Mouse (Mus musculus): ENCODE data around the gene Usp28. TPM values are rescaled to one million over a fixed set of nuclear protein-coding genes. Genes with fewer than 3 reads are reported as not detected.
"Not testable (repeated sequence)": the region's sequence is repeated elsewhere in the genome, so short reads cannot be mapped to it uniquely, and the experiment has no call there.

Usp28 gene
- 10 to 100 TPM; 34.4 to 35.0 TPM for total RNA-seq (2021)
- long read RNA-seq, experiment 1, full-length matches to known transcripts: 2 of 24 reads
- long read RNA-seq, experiment 1, partial matches to known transcripts: 7 of 24 reads
- long read RNA-seq, experiment 1, other reads (novel, unspliced or antisense): 15 of 24 reads
- long read RNA-seq, experiment 2, full-length matches to known transcripts: 2 of 10 reads
- long read RNA-seq, experiment 2, partial matches to known transcripts: 1 of 10 reads
- long read RNA-seq, experiment 2, other reads (novel, unspliced or antisense): 7 of 10 reads

DNA sequence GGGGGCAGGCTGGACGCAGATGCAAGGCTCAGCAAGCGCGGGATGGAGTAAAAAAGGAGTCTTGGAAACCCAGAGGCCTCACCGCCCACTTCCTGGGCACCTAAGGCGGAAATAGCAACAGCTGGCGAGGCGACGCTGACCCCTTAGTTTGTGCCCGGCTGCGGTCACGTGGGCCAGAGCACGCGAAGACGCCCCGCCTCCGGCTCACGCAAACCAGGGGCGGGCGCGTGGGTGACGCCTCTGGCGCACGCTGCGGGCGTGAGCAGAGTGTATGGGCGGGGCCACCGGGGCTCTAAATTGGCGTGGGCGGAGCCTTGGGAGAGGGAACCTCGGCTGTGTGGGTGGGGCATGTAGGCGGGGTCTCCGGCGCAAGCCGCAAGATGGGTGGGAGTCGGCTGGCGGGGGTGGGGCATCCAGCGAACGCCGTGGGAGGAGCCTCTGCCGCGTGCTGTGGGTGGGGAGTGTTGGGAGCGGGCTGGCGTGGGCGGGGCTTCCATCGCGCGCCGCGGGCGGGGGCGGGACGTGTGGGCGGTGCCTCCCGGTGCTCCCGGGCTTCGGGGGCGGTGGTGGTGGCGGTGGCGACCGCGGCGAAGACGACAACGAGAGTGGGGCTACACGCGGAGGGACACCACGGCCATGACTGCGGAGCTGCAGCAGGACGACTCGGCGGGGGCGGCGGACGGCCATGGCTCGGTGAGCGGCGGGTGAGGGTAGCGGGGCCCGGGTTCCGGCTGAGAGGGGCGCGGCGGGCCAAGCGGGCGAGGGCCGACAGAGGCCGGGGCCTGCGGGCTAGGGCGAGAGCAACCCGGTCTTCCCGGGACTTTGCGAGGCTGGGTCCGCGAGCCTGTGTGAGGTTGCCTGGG is at the start of gene Usp28:
TSS of gene Usp28 (plus strand) at position 531 of the 863 bp plus-strand sequence.
- DNase-seq (ENCODE audit: low spot score in 2 of 2): peak; percentile 93 to 94

DNA sequence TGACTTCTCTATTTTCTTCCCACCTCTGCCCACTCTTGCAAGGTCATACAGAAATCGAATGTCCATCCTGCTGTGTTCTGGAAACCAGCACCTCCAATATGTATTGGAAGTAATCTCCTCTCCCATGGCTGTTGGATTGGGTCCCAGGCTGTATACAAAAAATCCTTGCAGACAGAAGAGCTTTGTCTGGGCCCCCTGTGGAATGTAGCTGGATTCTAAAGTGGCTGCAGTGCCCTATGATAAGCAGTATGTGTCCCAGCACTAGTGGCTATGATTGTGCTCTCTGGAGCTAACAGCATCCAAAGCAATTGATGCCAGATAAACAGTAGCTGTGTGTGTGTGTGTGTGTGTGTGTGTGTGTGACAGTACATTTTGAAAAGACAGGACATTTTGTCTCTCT is 42.8 kb upstream of the Usp28 start:
- DNase-seq (ENCODE audit: low spot score in 2 of 2): no peak

DNA sequence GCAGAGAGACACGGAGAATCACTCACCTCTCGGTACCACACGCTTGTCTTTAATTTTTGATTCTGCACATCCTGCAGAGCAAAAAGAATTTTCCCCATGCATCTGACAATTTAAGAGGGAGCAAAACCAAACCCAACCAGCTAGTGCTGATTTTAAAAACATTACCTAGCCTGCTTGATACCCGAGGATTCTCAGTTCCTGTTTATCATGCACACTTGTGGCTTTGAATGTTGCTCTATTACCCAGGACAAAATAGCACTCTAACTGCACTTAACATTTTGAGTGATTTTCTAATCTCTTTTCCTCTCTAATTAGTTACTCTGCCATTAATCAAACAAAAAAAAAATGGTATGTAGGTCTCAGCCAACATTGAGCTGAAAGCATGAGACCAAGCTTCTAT is 37.6 kb upstream of the Usp28 start:
- DNase-seq (ENCODE audit: low spot score in 2 of 2): no peak

- DNase-seq (ENCODE audit: low spot score in 2 of 2): no peak
Measured at GRCm38 (mm10) chr9:48961314-48961713, 23.9 kb upstream of the Usp28 start.

- DNase-seq (ENCODE audit: low spot score in 2 of 2): no peak
Measured at GRCm38 (mm10) chr9:48962131-48962530, 23.0 kb upstream of the Usp28 start.

GRCm38 (mm10) chr9:48964587-48965040 is 20.6 kb upstream of the Usp28 start, which contains the start of gene Htr3b:
TSS of gene Htr3b (minus strand) at chr9:48964990.
- no peak for DNase-seq (ENCODE audit: low spot score in 2 of 2)

- peak; percentile 48 to 73 for DNase-seq (ENCODE audit: low spot score in 2 of 2)
Measured at GRCm38 (mm10) chr9:48972494-48972893, 12.7 kb upstream of the Usp28 start.

DNA sequence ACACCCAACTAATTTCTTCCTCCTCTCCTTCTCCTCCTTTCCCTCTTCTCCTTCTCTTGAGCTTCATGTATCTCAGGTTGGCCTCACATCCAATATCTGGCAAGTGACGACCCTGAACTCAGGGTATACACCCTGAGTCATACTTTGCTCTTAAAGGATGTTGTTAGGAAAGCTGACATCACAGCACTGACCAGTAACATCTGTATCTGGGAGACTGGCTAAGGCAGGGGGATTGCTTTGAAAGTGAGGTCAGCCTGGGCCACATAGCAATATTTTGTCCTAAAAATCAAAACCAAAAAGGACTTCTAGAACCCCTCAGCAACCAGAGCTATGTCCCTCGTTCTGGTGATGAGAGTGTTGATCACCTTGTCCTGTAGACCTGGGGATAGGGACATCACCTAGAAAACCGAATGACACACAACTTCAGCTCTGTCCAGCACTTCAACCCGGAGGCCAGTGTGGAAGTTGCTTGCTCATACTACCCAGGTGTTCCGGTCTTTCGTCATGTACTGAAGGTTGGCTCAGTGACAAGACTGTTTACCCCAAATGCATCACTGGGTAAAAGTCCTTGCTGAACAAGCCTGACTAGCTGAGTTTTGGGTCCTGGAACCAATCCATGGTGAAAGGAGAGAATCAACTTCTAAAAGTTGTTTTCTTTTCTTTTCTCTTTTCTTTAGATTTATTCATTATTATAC is 8.4 kb upstream of the Usp28 start:
- no peak for DNase-seq (ENCODE audit: low spot score in 2 of 2)

- no peak for DNase-seq (ENCODE audit: low spot score in 2 of 2)
Measured at GRCm38 (mm10) chr9:48980371-48980770, 4.8 kb upstream of the Usp28 start.

GRCm38 (mm10) chr9:48980781-48981180 is 4.4 kb upstream of the Usp28 start:
- DNase-seq (ENCODE audit: low spot score in 2 of 2): no peak

DNA sequence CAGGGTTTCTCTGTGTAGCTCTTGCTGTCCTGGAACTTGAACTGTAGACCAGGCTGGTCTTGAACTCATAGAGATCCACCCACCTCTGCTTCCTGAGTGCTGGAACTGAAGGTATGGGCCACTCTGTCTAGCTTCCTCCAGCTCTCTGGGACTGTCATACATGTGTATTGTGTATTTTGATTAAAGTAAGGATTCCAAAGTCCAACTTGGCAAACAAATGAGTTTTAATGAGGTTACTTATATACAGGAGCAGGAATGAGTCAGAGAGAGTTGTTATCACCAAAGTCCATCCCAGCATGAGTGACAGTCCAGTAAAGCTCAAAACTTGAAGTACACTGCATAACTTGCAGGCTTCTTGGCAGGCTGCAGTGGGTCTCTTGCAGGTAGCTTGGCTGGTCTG is 3.3 kb upstream of the Usp28 start:
- no peak for DNase-seq (ENCODE audit: low spot score in 2 of 2)

DNA sequence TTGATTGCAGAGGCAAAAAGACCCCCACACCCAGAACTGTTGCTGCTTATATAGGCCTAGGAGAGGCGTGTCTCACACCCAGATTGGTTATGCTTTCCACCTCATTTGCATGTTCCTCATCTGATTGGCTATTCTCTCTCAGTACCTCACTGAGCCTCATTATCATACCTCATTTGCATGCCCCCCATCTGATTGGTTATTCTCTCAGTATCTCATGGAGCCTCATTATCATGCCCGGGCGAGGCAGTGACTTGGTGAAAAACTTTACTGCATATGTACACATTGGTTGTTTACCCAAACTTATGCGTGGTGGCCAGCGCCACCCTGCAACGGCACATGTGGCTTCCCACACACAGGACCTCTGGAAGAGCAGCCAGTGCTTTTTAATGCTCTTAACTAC is 1.4 kb upstream of the Usp28 start:
- not testable (repeated sequence) for DNase-seq (ENCODE audit: low spot score in 2 of 2)

DNA sequence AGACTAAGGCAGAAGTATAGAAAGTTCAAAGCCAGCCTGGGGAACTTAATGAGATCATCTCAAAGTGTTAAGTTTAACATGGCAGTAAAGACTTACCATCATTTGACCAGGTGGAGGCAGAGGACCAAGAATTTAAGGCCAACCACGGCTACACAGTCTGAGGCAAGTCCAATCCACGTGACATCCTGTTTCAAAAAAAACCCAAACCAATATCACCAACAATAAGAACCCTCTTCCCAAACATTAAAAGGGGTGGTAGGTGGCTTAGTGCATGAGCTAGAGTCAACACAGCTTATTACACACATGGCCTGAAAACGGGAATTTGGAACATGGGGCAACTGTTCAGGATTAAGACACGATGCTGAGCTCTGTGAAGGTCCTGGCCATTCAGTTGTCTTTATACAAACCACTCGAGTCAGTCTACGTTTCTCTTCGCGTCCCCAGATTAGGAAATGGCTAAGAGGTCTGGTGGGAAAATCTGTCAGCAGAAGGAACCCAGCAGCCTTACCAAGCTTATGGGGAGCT is 793 bp upstream of the Usp28 start:
- no peak for DNase-seq (ENCODE audit: low spot score in 2 of 2)

GRCm38 (mm10) chr9:48985708-48986088 is 523 bp downstream of the Usp28 start:
- no peak for DNase-seq (ENCODE audit: low spot score in 2 of 2)

DNA sequence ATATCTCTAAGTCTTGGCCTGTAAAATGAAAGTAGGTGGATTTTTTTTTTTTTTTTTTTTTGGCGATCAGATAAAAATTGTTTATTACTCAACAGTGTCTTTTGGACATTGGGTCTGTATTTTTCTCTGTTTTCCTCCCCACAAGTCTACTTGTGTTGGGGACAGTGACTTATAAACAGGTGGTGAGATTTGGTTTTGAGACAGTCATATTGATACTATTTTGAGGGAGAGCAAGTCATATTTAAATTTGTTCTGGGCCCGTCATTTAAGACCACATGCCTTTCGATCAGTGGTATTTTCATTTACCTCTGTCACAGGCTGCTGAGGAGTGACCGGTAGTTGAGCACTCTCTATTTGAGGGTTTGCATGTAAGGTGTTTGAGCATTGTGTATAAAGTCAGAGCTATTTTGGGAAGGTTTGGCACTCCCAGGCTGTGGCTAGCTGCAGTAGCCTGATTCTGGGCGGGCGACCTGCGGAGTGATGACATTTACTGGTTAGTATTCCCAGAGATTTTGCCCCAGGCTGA is 1.5 kb downstream of the Usp28 start:
- peak in 1 of 2 experiments; percentile 16 for DNase-seq (ENCODE audit: low spot score in 2 of 2)

DNA sequence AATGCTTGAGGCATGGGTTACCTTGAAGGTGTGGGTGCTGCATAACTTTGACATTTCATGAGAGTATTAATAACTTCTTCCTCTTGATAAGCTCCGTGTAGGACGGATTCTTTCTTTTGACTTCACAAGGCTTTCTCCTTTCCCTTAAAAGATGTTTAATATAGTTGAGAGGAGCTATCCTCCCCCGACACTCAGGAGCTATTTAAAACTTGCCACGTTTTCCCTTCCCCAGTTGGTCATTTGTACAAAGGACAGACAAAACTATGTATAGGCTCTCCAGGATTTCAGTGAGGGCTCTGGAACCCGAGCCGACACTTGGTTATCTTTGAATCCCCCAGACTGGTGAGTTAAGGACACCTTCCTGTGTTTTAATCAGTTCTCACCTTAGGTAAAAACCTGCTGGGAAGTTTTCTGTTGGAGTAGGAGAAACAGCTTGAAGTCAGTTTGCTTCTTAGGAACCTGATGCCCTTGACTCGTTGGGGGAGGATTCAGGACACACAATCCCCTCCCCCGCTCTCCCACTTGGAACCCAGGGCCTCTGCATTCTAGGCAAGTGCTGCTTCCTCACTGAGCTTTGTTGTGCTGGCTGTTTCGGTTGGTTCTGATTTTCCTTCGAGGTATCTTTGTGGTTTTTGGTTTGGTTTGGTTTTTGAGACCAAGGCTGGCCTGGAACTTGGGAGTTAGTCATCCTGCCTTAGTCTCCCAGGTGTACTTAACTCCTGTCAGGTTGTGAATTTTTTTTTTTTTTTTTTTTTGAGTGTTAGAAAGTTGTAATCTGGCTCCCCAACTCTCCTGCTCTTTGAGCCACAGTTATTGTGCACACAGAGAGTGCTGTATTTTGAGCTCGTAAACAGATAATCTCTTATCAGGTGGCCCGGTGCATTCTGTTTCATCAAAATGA is 2.3 kb downstream of the Usp28 start:
- DNase-seq (ENCODE audit: low spot score in 2 of 2): no peak

- no peak for DNase-seq (ENCODE audit: low spot score in 2 of 2)
Measured at GRCm38 (mm10) chr9:48991671-48992070, 6.5 kb downstream of the Usp28 start.

DNA sequence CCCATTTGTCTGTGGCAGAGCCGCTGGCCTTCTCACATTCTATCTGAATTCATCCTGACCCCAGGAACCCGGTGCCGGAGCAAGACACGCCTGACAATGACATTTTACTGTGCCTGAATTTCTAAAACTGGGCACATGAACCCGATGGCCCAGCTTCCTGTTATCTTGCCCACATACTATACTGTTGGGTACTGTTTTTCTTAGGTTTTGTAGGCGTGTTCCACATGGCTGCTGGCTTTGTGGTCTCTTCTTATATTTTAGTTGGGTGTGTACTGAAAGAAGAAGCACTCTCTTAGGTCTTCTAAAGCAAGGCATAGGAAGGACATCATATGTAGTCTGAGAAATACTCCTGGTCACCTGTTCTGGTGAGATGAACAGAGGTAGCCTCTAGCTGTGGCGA is 9.6 kb downstream of the Usp28 start:
- no peak for DNase-seq (ENCODE audit: low spot score in 2 of 2)

DNA sequence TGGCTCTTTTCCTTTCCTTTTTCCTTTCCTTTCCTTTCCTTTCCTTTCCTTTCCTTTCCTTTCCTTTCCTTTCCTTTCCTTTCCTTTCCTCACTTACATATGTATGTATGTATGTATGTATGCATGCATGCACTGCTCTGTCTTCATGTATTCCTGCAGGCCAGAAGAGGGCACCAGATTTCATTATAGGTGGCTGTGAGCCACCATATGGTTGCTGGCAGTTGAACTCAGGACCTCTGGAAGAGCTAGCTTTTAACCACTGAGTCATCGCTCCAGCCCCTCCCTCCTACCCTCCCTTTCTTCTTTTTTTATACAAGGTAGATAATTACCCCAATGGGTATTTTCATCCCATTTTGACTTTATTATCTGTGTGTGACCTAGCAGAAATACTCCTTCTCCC is 10.6 kb downstream of the Usp28 start:
- DNase-seq (ENCODE audit: low spot score in 2 of 2): no peak

GRCm38 (mm10) chr9:48999256-48999655 is 14.1 kb downstream of the Usp28 start:
- DNase-seq (ENCODE audit: low spot score in 2 of 2): no peak
